Mouse (Mus musculus) kidney, embryonic 15.5 days (tissue): ENCODE results near the gene Fam3c. TPM values are rescaled to one million over a fixed set of nuclear protein-coding genes. Genes with fewer than 3 reads are reported as not detected.

ENCODE experiments used
- ATAC-seq: fragments of 200-750 bp; cut with Nextera tagmentation; replicated peaks from 2 replicates; pipeline ENCODE4 v1.8.0; 2017; ENCODE audit warnings: moderate TSS enrichment; ENCODE audit not compliant: low FRiP score
- H3K27ac ChIP-seq: fragments of 300-500 bp; sonication (generic); 2 replicates; pipeline ENCODE4 v1.5.1; 2015; ENCODE audit warnings: mild to moderate bottlenecking, inconsistent platforms
- H3K27me3 ChIP-seq: fragments of 300-500 bp; sonication (generic); 2 replicates; pipeline ENCODE4 v1.6.1; 2015; ENCODE audit warnings: inconsistent platforms
- H3K36me3 ChIP-seq: fragments of 300-500 bp; sonication (generic); 2 replicates; pipeline ENCODE4 v1.6.1; 2015; ENCODE audit warnings: inconsistent platforms
- H3K4me1 ChIP-seq: fragments of 300-500 bp; sonication (generic); 2 replicates; pipeline ENCODE4 v1.6.1; 2015; ENCODE audit warnings: inconsistent platforms
- H3K4me2 ChIP-seq: fragments of 300-500 bp; sonication (generic); 2 replicates; pipeline ENCODE4 v1.6.1; 2015; ENCODE audit warnings: moderate library complexity, mild to moderate bottlenecking, inconsistent platforms
- H3K4me3 ChIP-seq: fragments of 300-500 bp; sonication (generic); replicated peaks from 2 replicates; pipeline ENCODE4 v1.5.1; 2015; ENCODE audit warnings: mild to moderate bottlenecking, inconsistent platforms
- H3K9ac ChIP-seq: fragments of 300-500 bp; sonication (generic); 2 replicates; pipeline ENCODE4 v1.6.1; 2015; ENCODE audit warnings: mild to moderate bottlenecking, inconsistent platforms
- H3K9me3 ChIP-seq: fragments of 300-500 bp; sonication (generic); replicated peaks from 2 replicates; pipeline ENCODE4 v1.6.1; 2016; ENCODE audit warnings: inconsistent platforms
- WGBS: fragments of 180-500 bp; shearing (Covaris S2); methylation state at CpG from one replicate; pipeline ENCODE4 v1.1.7; 2015; ENCODE audit warnings: mixed read lengths; 5-methylcytosine and 5-hydroxymethylcytosine counted together
- polyA plus RNA-seq: library from polyadenylated mRNA; unstranded; fragments of >200 nt; fragmentation: Nextera tagmentation; extraction: Ambion mirVana; gene quantifications from 2 replicates; pipeline ENCODE4 v1.2.1, GENCODE M21; 2015

Gene Fam3c
- polyA plus RNA-seq, 1 experiment from 2014 or later, result 56.6 TPM

DNA sequence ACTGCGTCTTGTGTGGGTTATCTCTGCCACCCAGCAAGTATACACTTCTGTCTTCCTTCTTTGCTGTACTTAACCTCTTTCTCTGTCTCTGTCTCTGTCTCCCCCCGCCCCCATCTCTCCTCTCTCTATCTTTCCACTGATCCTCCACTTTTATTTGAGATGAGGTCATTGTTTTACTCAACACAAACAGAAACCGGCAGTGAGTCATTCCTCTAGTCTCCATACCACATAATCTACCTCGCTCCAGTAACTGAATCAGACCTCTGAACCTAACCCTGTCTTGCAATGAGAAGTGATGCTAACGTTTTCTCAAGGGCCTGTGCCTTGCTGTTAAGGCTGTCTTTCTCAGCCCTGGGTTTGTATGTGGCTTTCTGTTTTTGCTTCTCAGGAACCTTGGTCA, 22.4 kb upstream of the Fam3c start:
- 59% methylated on average over 5 of the region's 5 CpGs for WGBS

DNA sequence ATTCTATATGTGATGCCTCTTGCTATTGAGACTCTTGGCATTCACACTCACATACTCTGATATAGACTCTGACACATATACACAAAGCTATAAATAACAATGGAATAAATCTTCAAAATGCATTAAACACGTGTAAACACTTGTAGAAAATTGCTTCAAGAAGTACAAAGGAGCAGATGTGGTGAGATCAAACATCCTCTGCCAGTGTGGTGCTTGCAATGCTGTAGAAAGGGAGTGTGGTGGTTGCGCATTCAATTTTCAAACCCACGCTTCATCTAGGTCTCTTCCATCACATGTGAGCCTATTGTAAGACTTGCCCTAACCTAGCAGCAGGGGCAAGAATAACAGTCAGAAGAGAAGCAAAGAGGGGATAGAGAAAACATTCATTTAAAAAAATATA, 18.7 kb upstream of the Fam3c start:
- Histone ChIP-seq H3K27ac (no peak overlapping the region), H3K4me3 (no peak overlapping the region), H3K9me3 (no peaks in the 10 kb centered on the region), H3K4me1 (no peaks in the 10 kb centered on the region), H3K27me3 (no peaks in the 10 kb centered on the region), H3K36me3 (no peaks in the 10 kb centered on the region), H3K4me2 (no peak overlapping the region), H3K9ac (no peak overlapping the region)
- ATAC-seq, result no peak
- 60% methylated on average over 3 of the region's 3 CpGs for WGBS

More for the DNA sequence above, 22.4 kb upstream of the Fam3c start:
- no peak overlapping the region for H3K27ac ChIP-seq
- no peaks in the 10 kb centered on the region for H3K4me1 ChIP-seq
- no peaks in the 10 kb centered on the region for H3K9me3 ChIP-seq
- H3K27me3 ChIP-seq, result no peaks in the 10 kb centered on the region
- no peak overlapping the region for H3K4me2 ChIP-seq
- no peak overlapping the region for H3K4me3 ChIP-seq
- no peak overlapping the region for H3K9ac ChIP-seq
- no peak for ATAC-seq
- no peaks in the 10 kb centered on the region for H3K36me3 ChIP-seq

- no peak overlapping the region for H3K9ac ChIP-seq
- no peaks in the 10 kb centered on the region for H3K9me3 ChIP-seq
- H3K4me2 ChIP-seq, result no peak overlapping the region
- no peak overlapping the region for H3K4me3 ChIP-seq
- no peaks in the 10 kb centered on the region for H3K4me1 ChIP-seq
- H3K36me3 ChIP-seq, result no peaks in the 10 kb centered on the region
- 86% methylated on average over 2 of the region's 2 CpGs for WGBS
- no peaks in the 10 kb centered on the region for H3K27me3 ChIP-seq
- ATAC-seq, result no peak
- H3K27ac ChIP-seq, result no peak overlapping the region
These were observed 17.4 kb upstream of the Fam3c start for GRCm38 (mm10) chr6:22373476-22373875.

DNA sequence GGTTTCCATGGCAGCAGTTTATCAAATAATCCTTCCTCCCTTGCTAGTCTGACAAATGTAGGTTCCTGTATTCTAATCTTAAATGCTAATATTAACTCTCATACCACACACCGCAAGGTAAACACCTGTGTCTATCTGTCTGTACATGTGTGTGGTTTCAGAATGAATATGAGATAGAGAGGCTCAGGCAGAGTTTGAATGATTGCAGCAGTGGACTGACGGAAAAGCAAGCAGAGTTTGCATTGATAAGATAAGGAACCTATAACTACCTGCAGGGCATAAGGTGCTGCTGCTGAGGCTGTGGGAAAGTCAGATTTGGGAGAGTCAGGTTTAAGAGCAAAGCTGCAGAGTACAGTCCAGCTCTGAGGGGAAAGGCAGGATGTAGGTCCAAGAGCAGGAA, 10.9 kb upstream of the Fam3c start:
- WGBS, result 78% methylated on average over 2 of the region's 2 CpGs
- no peak overlapping the region for H3K27ac ChIP-seq
- 0 out of 2 replicates have a peak, but pooled peaks cover 5% of the 10 kb centered on the region for H3K4me1 ChIP-seq
- no peak overlapping the region for H3K9ac ChIP-seq
- no peak overlapping the region for H3K4me3 ChIP-seq
- H3K36me3 ChIP-seq, result no peaks in the 10 kb centered on the region
- no peak for ATAC-seq
- H3K27me3 ChIP-seq, result no peaks in the 10 kb centered on the region
- H3K4me2 ChIP-seq, result no peak overlapping the region
- no peaks in the 10 kb centered on the region for H3K9me3 ChIP-seq

DNA sequence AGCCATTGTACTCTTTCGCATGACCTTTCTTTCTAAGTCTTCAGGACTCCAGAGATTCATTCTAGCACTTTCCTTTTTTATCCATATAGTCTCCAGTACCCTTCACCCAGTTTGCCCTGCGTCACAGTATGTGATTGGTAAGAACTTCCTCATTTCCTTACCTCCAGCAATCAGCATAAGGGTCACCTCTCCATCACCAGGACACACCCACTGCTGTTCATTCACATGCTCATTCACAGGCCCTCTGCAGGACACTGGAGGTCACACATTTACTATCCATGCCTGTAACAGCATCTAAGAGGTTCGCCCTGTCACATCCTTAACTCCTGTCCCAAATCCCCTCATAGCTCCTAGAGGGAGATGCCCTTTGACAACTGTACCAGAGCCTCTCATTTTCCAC, 7.5 kb upstream of the Fam3c start:
- no peak overlapping the region for H3K9ac ChIP-seq
- WGBS, result 83% methylated on average over 3 of the region's 3 CpGs
- no peak overlapping the region for H3K4me2 ChIP-seq
- H3K27ac ChIP-seq, result no peak overlapping the region
- no peaks in the 10 kb centered on the region for H3K27me3 ChIP-seq
- no peak overlapping the region for H3K4me3 ChIP-seq
- 0 out of 2 replicates have a peak, but pooled peaks cover 6% of the 10 kb centered on the region for H3K4me1 ChIP-seq
- no peaks in the 10 kb centered on the region for H3K9me3 ChIP-seq
- ATAC-seq, result no peak
- no peaks in the 10 kb centered on the region for H3K36me3 ChIP-seq

DNA sequence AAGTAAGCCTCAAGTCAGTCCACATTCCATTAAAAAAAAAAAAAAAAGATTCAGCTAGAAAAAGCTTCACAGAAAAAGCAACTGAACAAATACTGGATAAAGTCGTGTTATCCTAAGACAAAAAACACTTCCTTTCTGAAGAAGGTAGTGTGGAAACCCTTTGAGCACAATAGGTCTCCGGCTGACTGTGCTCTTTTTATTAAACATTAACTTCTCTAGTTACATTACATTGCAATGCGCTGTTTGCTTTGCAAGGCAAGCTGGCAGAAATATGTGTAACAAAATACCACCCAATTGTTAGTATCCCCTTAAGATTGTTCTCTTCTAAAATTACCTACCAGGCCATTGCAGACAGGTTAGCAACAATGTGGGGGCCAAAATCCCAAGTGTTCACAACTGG, 5.9 kb upstream of the Fam3c start:
- Histone ChIP-seq H3K36me3 (no peaks in the 10 kb centered on the region), H3K4me1 (0 out of 2 replicates have a peak, but pooled peaks cover 6% of the 10 kb centered on the region), H3K27ac (peak overlapping the region; percentile 61), H3K9me3 (no peaks in the 10 kb centered on the region; the same call in 1 of the 2 replicates), H3K27me3 (no peaks in the 10 kb centered on the region), H3K9ac (no peak overlapping the region), H3K4me3 (no peak overlapping the region), H3K4me2 (no peak overlapping the region)
- 29% methylated on average over 3 of the region's 3 CpGs for WGBS
- ATAC-seq, result peak; percentile 82

- Histone ChIP-seq H3K36me3 (no peaks in the 10 kb centered on the region), H3K4me2 (no peak overlapping the region), H3K4me3 (no peak overlapping the region), H3K4me1 (peaks cover 17% of the 10 kb centered on the region), H3K27ac (no peak overlapping the region), H3K27me3 (no peaks in the 10 kb centered on the region), H3K9ac (no peak overlapping the region), H3K9me3 (no peaks in the 10 kb centered on the region; the same call in 1 of the 2 replicates)
- WGBS, result 41% methylated on average over 1 of the region's 1 CpGs
- no peak for ATAC-seq
These were observed 3.0 kb upstream of the Fam3c start for GRCm38 (mm10) chr6:22359019-22359418.

DNA sequence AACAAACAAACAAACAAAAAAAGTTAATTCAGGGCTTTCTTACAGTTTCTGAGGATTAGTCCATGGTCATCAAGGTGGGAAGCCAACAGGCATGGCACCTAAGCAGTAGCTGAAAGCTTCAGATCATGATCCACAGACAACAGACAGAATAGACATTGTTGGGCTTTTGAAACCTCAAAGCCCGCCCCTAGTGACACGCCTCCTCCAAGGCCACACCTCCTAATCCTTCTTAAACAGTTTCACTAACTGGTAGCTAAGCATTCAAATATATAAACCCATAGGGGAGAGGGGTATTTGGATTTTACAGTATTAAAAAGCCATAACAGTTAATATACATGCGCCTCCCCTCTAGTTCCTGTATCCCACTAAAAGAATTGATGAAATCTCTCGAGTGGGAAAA, 1.3 kb upstream of the Fam3c start:
- no peaks in the 10 kb centered on the region for H3K27me3 ChIP-seq
- H3K4me3 ChIP-seq, result no peak overlapping the region
- no peaks in the 10 kb centered on the region; the same call in 1 of the 2 replicates for H3K9me3 ChIP-seq
- peaks cover 30% of the 10 kb centered on the region for H3K4me1 ChIP-seq
- ATAC-seq, result no peak
- 97% methylated on average over 4 of the region's 4 CpGs for WGBS
- H3K4me2 ChIP-seq, result no peak overlapping the region
- H3K36me3 ChIP-seq, result no peaks in the 10 kb centered on the region
- no peak overlapping the region for H3K27ac ChIP-seq
- H3K9ac ChIP-seq, result no peak overlapping the region

- no peaks in the 10 kb centered on the region for H3K36me3 ChIP-seq
- H3K27me3 ChIP-seq, result no peaks in the 10 kb centered on the region
- H3K4me2 ChIP-seq, result peak overlapping the region; percentile 67
- peak overlapping the region; percentile 88 for H3K4me3 ChIP-seq
- H3K4me1 ChIP-seq, result peaks cover 38% of the 10 kb centered on the region
- 2% methylated on average over 55 of the region's 62 CpGs for WGBS
- peak overlapping the region; percentile 86 for H3K27ac ChIP-seq
- peak overlapping the region; percentile 80 for H3K9ac ChIP-seq
- peak; percentile 88 for ATAC-seq
- no peaks in the 10 kb centered on the region; the same call in 1 of the 2 replicates for H3K9me3 ChIP-seq
These were observed 502 bp downstream of the Fam3c start for GRCm38 (mm10) chr6:22355396-22356085.

DNA sequence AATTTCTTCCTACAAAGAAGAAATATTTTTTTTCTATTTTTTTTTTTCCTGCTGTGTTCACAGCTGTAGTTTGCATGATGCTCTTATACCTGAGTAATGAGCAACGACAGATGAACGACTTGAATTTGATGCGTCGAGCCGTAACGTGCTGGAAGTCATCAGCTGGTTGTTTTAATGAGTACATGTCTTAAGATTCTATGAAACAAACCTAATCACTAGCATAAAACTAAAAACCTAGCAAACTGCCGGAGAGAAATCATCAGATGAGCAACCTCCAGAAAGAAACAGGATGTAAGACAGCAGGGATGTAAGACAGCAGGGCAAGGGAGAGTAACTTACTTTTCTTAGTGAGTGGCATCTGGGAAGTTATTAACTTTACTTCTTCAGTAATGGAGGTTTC, 1.4 kb downstream of the Fam3c start:
- 63% methylated on average over 7 of the region's 7 CpGs for WGBS
- Histone ChIP-seq H3K27ac (no peak overlapping the region), H3K4me3 (peak overlapping the region; percentile 88), H3K36me3 (no peaks in the 10 kb centered on the region), H3K4me2 (peak overlapping the region; percentile 67), H3K4me1 (peaks cover 43% of the 10 kb centered on the region), H3K9ac (no peak overlapping the region), H3K27me3 (no peaks in the 10 kb centered on the region), H3K9me3 (no peaks in the 10 kb centered on the region; the same call in 1 of the 2 replicates)
- ATAC-seq, result no peak

DNA sequence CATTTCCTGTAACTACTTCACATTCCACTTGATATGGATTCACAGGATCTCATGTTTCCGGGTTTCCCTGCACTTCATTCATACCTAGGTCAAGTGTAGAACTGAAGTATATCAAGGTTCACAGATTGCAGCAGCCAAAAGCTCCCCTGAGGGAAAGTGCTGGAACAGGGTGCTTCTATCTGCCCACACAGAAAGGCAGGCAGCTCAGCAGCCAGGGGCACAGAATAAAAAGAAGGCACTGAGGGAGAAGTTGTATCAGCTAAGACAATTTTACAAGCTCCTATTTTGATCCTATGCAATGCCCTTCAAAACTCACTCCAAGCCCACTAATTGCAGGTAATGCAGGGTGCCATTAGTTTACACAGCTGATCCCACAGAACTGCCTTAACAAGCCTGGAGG, 2.0 kb downstream of the Fam3c start:
- Histone ChIP-seq H3K4me3 (peak overlapping the region; percentile 19; the same call in 1 of the 2 replicates), H3K9me3 (no peaks in the 10 kb centered on the region; the same call in 1 of the 2 replicates), H3K36me3 (no peaks in the 10 kb centered on the region), H3K9ac (no peak overlapping the region), H3K4me2 (peak overlapping the region; percentile 67), H3K27me3 (no peaks in the 10 kb centered on the region), H3K27ac (no peak overlapping the region), H3K4me1 (peaks cover 43% of the 10 kb centered on the region)
- no peak for ATAC-seq
- 42% methylated on average over 1 of the region's 1 CpGs for WGBS

DNA sequence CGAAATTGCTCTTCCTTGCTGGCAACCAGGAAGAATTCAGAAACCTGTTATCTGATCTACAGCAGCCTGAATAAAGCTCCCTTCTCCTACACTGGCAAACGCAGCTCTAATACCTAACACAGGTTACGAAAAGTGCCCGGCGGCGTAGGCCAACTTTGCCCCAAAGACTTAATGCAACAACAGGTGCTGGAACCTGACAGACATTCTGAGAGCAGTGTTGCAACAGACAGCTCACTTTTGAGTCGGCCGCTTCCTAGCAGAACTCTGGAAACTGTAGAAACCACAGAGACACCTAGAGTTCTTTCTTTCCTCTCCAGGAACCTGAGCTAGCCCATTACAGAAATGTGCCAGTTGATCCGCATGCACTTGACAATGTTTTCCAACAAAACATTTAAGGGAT, 4.5 kb downstream of the Fam3c start:
- Histone ChIP-seq H3K4me2 (no peak overlapping the region), H3K27ac (no peak overlapping the region), H3K4me1 (peaks cover 56% of the 10 kb centered on the region), H3K27me3 (no peaks in the 10 kb centered on the region), H3K4me3 (no peak overlapping the region), H3K9ac (no peak overlapping the region), H3K9me3 (no peaks in the 10 kb centered on the region), H3K36me3 (no peaks in the 10 kb centered on the region)
- no peak for ATAC-seq
- WGBS, result 75% methylated on average over 9 of the region's 9 CpGs

- H3K4me3 ChIP-seq, result no peak overlapping the region
- no peak overlapping the region for H3K27ac ChIP-seq
- ATAC-seq, result no peak
- 50% methylated on average over 4 of the region's 4 CpGs for WGBS
- H3K4me2 ChIP-seq, result no peak overlapping the region
- no peaks in the 10 kb centered on the region for H3K36me3 ChIP-seq
- H3K9me3 ChIP-seq, result no peaks in the 10 kb centered on the region
- peaks cover 56% of the 10 kb centered on the region for H3K4me1 ChIP-seq
- H3K27me3 ChIP-seq, result no peaks in the 10 kb centered on the region
- no peak overlapping the region for H3K9ac ChIP-seq
These were observed 5.8 kb downstream of the Fam3c start for GRCm38 (mm10) chr6:22350239-22350571.
